Mouse (Mus musculus): ENCODE measurements around the gene Gstm3. TPM values are rescaled to one million over a fixed set of nuclear protein-coding genes. Genes with fewer than 3 reads are reported as not detected.
"Not testable (repeated sequence)": the region's sequence is repeated elsewhere in the genome, so short reads cannot be mapped to it uniquely, and the experiment has no call there.

Gstm3 gene
- polyA plus RNA-seq, 1 experiment from 2014 or later = not detected

- Histone ChIP-seq H3K27me3 (replicated peaks) (no peaks in the 10 kb centered on the region), H3K4me2 (replicated peaks) (no peak overlapping the region), H3K4me3 (no peak overlapping the region), H3K9me3 (no peaks in the 10 kb centered on the region), H3K9ac (no peak overlapping the region), H3K36me3 (no peaks in the 10 kb centered on the region), H3K4me1 (no peaks in the 10 kb centered on the region), H3K27ac (no peak overlapping the region)
- ATAC-seq (ENCODE audit: low FRiP score, low read depth) = no peak
- 94% methylated on average over 5 of the region's 5 CpGs for WGBS
Measured at GRCm38 (mm10) chr3:107966631-107967030, 2.5 kb downstream of the Gstm3 start.

GRCm38 (mm10) chr3:107965592-107965991 lies 3.5 kb downstream of the Gstm3 start:
- no peak for ATAC-seq (ENCODE audit: low FRiP score, low read depth)
- H3K36me3 ChIP-seq = no peaks in the 10 kb centered on the region
- H3K4me3 ChIP-seq = no peak overlapping the region
- no peak overlapping the region for H3K9ac ChIP-seq
- H3K9me3 ChIP-seq = no peaks in the 10 kb centered on the region
- H3K27ac ChIP-seq = no peak overlapping the region
- WGBS = 76% methylated on average over 1 of the region's 1 CpGs
- H3K4me2 ChIP-seq (replicated peaks) = no peak overlapping the region
- no peaks in the 10 kb centered on the region for H3K27me3 ChIP-seq (replicated peaks)
- H3K4me1 ChIP-seq = no peaks in the 10 kb centered on the region

- H3K27me3 ChIP-seq (replicated peaks) = no peaks in the 10 kb centered on the region
- no peaks in the 10 kb centered on the region for H3K4me1 ChIP-seq
- no peak overlapping the region for H3K4me2 ChIP-seq (replicated peaks)
- H3K36me3 ChIP-seq = no peaks in the 10 kb centered on the region
- 75% methylated on average over 5 of the region's 5 CpGs for WGBS
- H3K4me3 ChIP-seq = no peak overlapping the region
- no peaks in the 10 kb centered on the region for H3K9me3 ChIP-seq
- H3K27ac ChIP-seq = no peak overlapping the region
- H3K9ac ChIP-seq = no peak overlapping the region
- no peak for ATAC-seq (ENCODE audit: low FRiP score, low read depth)
Measured at GRCm38 (mm10) chr3:107964656-107965308, 4.3 kb downstream of the Gstm3 start.

- ATAC-seq (ENCODE audit: low FRiP score, low read depth) = no peak
- WGBS = 82% methylated on average over 4 of the region's 4 CpGs
- no peak overlapping the region for H3K4me2 ChIP-seq (replicated peaks)
Measured at GRCm38 (mm10) chr3:107964026-107964425, 5.1 kb downstream of the Gstm3 start.

DNA sequence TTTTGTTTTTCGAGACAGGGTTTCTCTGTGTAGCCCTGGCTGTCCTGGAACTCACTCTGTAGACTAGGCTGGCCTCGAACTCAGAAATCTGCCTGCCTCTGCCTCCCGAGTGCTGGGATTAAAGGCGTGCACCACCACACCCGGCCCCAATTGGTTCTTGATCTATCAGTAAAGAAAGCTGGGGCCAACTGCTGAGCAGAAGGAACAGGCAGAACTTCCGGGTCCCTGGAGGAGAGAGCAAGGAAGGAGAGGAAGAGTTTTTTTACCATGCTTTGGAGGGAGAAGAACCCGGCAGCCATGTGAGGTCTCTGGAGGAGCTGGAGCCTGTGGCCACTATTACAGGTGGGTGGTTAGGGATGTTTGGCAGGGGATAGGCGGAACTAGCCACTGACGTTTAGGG lies 13.8 kb downstream of the Gstm3 start:
- H3K4me2 ChIP-seq (replicated peaks); H3K27me3 ChIP-seq (replicated peaks); H3K36me3 ChIP-seq; H3K9me3 ChIP-seq; H3K9ac ChIP-seq; H3K4me3 ChIP-seq; H3K27ac ChIP-seq; H3K4me1 ChIP-seq; ATAC-seq (ENCODE audit: low FRiP score, low read depth): not testable (repeated sequence)
- 85% methylated on average over 9 of the region's 9 CpGs for WGBS

More at GRCm38 (mm10) chr3:107964026-107964425, 5.1 kb downstream of the Gstm3 start:
- Histone ChIP-seq H3K4me3 (no peak overlapping the region), H3K9ac (no peak overlapping the region), H3K27me3 (replicated peaks) (no peaks in the 10 kb centered on the region), H3K4me1 (no peaks in the 10 kb centered on the region), H3K27ac (no peak overlapping the region), H3K36me3 (no peaks in the 10 kb centered on the region), H3K9me3 (no peaks in the 10 kb centered on the region)

DNA sequence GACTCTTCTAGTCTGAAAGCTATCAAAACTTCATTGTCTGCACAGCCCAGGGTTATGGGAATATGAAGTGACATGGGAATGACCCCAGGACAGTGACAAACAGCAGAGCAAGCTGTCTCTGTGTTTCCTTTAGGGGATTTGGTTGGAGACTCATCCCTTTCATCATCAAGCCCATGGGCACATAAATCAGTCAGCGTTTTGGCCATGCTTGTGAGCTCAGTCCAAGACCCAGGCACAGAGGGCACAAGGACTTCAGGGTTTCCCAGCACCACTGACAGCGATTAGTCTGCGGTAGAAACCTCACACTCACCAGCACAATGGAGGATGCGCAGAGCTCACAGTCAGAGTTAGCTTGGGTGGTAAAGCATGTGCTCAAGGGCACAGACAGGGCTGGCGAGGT lies 15.2 kb downstream of the Gstm3 start:
- no peaks in the 10 kb centered on the region for H3K27me3 ChIP-seq (replicated peaks)
- no peaks in the 10 kb centered on the region for H3K36me3 ChIP-seq
- H3K27ac ChIP-seq = no peak overlapping the region
- H3K9me3 ChIP-seq = no peaks in the 10 kb centered on the region
- no peak overlapping the region for H3K4me2 ChIP-seq (replicated peaks)
- H3K4me3 ChIP-seq = no peak overlapping the region
- no peak for ATAC-seq (ENCODE audit: low FRiP score, low read depth)
- H3K9ac ChIP-seq = no peak overlapping the region
- 81% methylated on average over 5 of the region's 5 CpGs for WGBS
- H3K4me1 ChIP-seq = no peaks in the 10 kb centered on the region

GRCm38 (mm10) chr3:107953328-107953755 lies 15.7 kb downstream of the Gstm3 start:
- H3K4me1 ChIP-seq = no peaks in the 10 kb centered on the region
- no peaks in the 10 kb centered on the region for H3K9me3 ChIP-seq
- no peak for ATAC-seq (ENCODE audit: low FRiP score, low read depth)
- H3K4me2 ChIP-seq (replicated peaks) = no peak overlapping the region
- no peak overlapping the region for H3K27ac ChIP-seq
- no peaks in the 10 kb centered on the region for H3K36me3 ChIP-seq
- no peaks in the 10 kb centered on the region for H3K27me3 ChIP-seq (replicated peaks)
- WGBS = 19% methylated on average over 6 of the region's 6 CpGs
- no peak overlapping the region for H3K4me3 ChIP-seq
- no peak overlapping the region for H3K9ac ChIP-seq

- WGBS = 87% methylated on average over 11 of the region's 11 CpGs
- Histone ChIP-seq H3K4me2 (replicated peaks) (no peak overlapping the region), H3K36me3 (no peaks in the 10 kb centered on the region), H3K9me3 (no peaks in the 10 kb centered on the region), H3K4me1 (no peaks in the 10 kb centered on the region), H3K27ac (no peak overlapping the region), H3K9ac (no peak overlapping the region), H3K27me3 (replicated peaks) (no peaks in the 10 kb centered on the region), H3K4me3 (no peak overlapping the region)
- ATAC-seq (ENCODE audit: low FRiP score, low read depth) = no peak
Measured at GRCm38 (mm10) chr3:107950531-107950930, 18.6 kb downstream of the Gstm3 start.

DNA sequence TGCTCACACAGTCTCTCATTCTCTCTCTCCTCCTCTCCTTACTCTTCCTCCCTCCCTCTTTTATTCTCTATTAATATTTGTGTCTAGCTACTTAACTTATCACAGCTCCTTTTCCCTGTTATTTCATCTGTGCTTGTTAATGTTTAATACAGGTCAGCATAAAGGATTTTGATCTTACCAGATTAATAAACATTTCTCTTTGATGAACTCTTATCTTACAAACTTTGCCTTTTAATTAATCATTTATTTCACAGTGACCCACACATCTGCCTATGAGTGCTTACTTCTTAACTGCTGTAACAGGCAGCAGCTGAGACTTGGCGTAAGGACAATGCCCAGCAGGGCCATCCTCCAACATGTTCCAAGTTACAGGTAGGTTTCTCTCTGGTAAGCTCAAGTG lies 19.6 kb downstream of the Gstm3 start:
- H3K4me1 ChIP-seq; H3K9ac ChIP-seq; H3K4me3 ChIP-seq; H3K27me3 ChIP-seq (replicated peaks); H3K36me3 ChIP-seq; ATAC-seq (ENCODE audit: low FRiP score, low read depth); H3K27ac ChIP-seq; H3K4me2 ChIP-seq (replicated peaks); H3K9me3 ChIP-seq: not testable (repeated sequence)
- 91% methylated on average over 1 of the region's 1 CpGs for whole genome bisulfite sequencing

GRCm38 (mm10) chr3:107945729-107946128 lies 23.4 kb downstream of the Gstm3 start:
- no peak overlapping the region for H3K4me2 ChIP-seq (replicated peaks)
- H3K9ac ChIP-seq = no peak overlapping the region
- no peaks in the 10 kb centered on the region for H3K9me3 ChIP-seq
- H3K36me3 ChIP-seq = no peaks in the 10 kb centered on the region
- whole genome bisulfite sequencing = 65% methylated on average over 4 of the region's 4 CpGs
- ATAC-seq (ENCODE audit: low FRiP score, low read depth) = no peak
- no peak overlapping the region for H3K27ac ChIP-seq
- 0 out of 2 replicates have a peak, but pooled peaks cover 5% of the 10 kb centered on the region for H3K4me1 ChIP-seq
- no peak overlapping the region for H3K4me3 ChIP-seq
- H3K27me3 ChIP-seq (replicated peaks) = no peaks in the 10 kb centered on the region

DNA sequence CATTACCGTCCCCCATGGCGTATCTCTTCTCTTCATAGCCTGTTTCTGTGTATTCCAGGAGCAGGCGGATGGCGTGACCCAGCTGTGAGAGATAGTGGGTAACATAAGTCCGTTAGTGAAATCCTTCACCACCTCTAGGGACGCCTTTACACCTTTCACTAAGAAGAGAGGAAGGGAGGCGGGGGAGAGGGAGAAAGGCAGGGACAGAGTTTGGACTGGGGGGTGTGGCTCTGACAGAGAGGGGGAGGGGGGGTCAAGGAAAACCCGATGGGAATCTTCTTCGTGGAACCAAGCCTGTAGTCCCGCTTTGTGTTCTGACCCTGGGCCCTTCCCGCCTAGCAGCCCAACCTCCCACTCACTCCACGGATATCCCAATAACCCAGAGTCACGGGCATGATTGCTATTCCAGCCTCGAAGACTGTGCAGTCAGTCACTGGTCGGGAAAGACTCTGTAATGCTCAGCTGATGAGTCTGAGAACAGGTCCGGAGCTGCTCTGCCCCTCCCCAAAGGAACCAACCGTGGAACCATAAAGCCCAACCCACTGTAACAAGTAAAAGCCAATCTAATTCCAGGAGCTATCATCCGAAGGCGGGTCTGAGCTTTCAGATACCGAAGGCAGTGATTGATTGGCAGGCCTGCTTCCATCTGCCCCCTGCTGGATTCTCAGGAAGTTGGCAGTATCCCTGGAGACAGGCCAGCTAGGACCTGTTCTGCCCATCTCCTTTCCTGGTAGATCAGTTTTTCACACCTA lies 25.7 kb downstream of the Gstm3 start, which contains the start of gene Gstm6:
Gene Gstm6 (minus strand): TSS at position 511 of the 752 bp plus-strand sequence.
- H3K9me3 ChIP-seq = no peaks in the 10 kb centered on the region
- H3K27ac ChIP-seq = no peak within 1 kb of the TSS
- no peaks in the 10 kb centered on the region for H3K27me3 ChIP-seq (replicated peaks)
- no peaks in the 10 kb centered on the region for H3K36me3 ChIP-seq
- peak; percentile 77 for ATAC-seq (ENCODE audit: low FRiP score, low read depth)
- H3K4me2 ChIP-seq (replicated peaks) = peak within 1 kb of the TSS; percentile 53
- WGBS = 18% methylated on average over 20 of the region's 20 CpGs
- H3K9ac ChIP-seq = peak within 1 kb of the TSS; percentile 35; the same call in 1 of the 2 replicates
- peak within 1 kb of the TSS; percentile 18; the same call in 1 of the 2 replicates for H3K4me3 ChIP-seq
- H3K4me1 ChIP-seq = 0 out of 2 replicates have a peak, but pooled peaks cover 5% of the 10 kb centered on the region

GRCm38 (mm10) chr3:107941261-107941660 lies 27.8 kb downstream of the Gstm3 start:
- H3K27me3 ChIP-seq (replicated peaks) = no peaks in the 10 kb centered on the region
- 84% methylated on average over 4 of the region's 4 CpGs for WGBS
- H3K4me3 ChIP-seq = no peak overlapping the region
- H3K27ac ChIP-seq = no peak overlapping the region
- no peaks in the 10 kb centered on the region for H3K36me3 ChIP-seq
- no peaks in the 10 kb centered on the region for H3K9me3 ChIP-seq
- no peak overlapping the region for H3K4me2 ChIP-seq (replicated peaks)
- 0 out of 2 replicates have a peak, but pooled peaks cover 5% of the 10 kb centered on the region for H3K4me1 ChIP-seq
- ATAC-seq (ENCODE audit: low FRiP score, low read depth) = no peak
- no peak overlapping the region for H3K9ac ChIP-seq
